Mouse (Mus musculus): ENCODE data around the gene Slc29a1. TPM values are rescaled to one million over a fixed set of nuclear protein-coding genes. Genes with fewer than 3 reads are reported as not detected.

Gene Slc29a1
- polyA plus RNA-seq, 1 experiment, result 43.6 TPM

DNA sequence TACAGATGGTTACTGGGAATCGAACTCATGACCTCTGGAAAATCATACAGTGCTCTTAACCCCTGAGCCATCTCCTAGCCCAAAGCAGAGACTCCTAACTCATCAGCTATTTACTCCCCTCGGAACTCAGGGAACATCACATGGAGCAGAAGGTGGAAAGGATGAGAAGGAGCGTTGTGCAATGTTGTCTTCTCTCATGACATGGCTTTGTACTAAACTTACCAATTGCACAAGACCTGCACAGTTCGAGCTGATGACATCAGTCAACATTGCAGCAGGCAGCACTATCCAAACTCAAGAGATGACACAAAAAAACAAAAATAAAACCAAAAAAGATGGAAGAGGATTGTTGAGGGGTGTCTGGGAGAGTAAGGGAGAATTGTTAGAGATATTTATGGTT, 9.0 kb upstream of the Slc29a1 start:
- no peak for DNase-seq (ENCODE audit: low read depth)
- TF ChIP-seq POLR2A (IDR thresholded peaks at IDR 0.05; ENCODE audit: borderline replicate concordance, extremely low read depth, insufficient read depth, insufficient read length, poor library complexity, severe bottlenecking) (no peak), CTCF (IDR thresholded peaks at IDR 0.05; ENCODE audit: borderline replicate concordance, extremely low read depth, insufficient read depth, insufficient read length) (no peak)

DNA sequence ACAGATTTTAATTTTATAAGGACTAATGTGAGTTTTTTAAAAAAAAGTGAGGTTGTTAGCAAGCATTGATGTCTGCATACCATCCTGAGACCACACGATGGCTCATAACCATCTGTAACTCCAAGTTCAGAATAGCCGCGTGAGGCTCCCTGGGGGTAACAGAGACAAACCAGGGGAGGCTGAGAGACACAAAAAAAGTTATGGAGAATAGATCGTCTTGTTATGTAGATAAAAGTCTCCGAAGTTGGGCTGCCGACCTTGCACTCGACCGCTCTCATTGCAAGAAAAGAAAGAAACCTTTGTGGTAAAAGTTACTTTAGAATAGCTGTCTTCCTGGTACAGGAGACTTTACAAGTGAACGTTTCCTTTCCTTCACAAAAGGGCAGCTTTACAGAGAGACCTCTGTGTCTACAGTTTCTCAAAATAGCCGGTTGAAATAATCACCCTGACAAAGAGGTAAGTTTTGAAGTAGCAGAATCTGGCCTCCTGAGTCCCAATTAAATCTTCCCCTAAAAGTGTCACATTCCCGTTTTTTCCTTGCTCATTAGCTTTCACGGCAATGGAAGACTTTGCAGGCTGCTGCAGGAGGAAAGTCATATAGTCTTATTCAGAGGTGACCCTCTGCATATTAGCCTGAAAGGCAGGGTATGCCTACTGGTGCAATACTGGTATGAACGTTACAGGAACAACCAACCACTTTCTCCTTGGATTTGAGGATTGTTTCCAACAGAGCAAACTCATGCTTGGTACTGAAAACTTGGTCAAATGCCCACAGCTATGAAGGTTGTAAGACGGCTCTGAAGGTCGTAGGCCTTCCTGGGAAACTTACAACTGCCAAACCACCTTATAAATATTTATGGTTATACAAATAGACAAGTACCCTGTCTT, 7.8 kb upstream of the Slc29a1 start:
- no peak for TF ChIP-seq POLR2A (IDR thresholded peaks at IDR 0.05; ENCODE audit: borderline replicate concordance, extremely low read depth, insufficient read depth, insufficient read length, poor library complexity, severe bottlenecking)
- TF ChIP-seq CTCF (IDR thresholded peaks at IDR 0.05; ENCODE audit: borderline replicate concordance, extremely low read depth, insufficient read depth, insufficient read length), result no peak
- DNase-seq (ENCODE audit: low read depth), result no peak

DNA sequence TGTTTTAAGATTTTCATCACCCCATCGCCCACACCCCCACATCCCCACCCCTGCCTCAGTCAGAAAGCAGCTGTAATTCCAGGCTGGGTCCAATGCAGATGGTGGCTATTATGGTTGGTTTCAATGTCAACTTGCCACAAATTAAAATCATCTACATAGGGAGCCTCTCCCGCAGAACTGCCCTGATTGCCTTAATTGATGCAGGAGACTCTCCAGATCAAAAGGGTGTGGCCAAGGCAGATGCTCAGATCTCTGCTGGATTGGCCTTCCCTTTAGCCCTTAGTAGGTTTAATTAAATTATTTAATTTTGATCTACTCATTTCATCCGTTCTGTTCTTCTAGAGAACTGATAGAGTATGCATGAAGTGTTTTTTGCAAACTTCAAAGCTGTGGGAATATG, 3.6 kb upstream of the Slc29a1 start:
- TF ChIP-seq CTCF (IDR thresholded peaks at IDR 0.05; ENCODE audit: borderline replicate concordance, extremely low read depth, insufficient read depth, insufficient read length), result no peak
- TF ChIP-seq POLR2A (IDR thresholded peaks at IDR 0.05; ENCODE audit: borderline replicate concordance, extremely low read depth, insufficient read depth, insufficient read length, poor library complexity, severe bottlenecking), result no peak
- DNase-seq (ENCODE audit: low read depth), result no peak

DNA sequence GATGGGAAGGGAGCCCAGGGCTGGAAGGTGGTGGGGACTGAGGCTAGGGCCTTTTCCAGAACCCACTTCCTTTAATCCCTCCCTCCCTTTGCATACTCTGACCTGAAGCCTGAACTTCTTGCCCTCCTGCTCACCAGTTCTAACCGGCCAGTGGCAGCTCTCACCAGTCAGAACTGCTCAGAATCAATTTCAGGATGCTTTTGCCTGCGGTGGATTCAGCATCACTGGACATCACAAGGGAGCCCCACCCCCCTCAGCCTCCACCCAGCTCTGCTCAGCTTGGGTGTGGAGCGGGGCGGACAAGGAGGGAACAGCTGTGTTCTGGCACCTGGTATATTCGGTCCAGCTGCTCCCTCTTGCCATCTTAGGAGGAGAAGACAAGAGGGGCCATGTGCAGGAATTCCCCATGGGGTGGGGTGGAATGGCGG, 2.5 kb upstream of the Slc29a1 start, which contains the start of gene Mymx:
Gene Mymx, minus strand, starts transcription at position 226 of the 428 bp plus-strand sequence.
- TF ChIP-seq POLR2A (IDR thresholded peaks at IDR 0.05; ENCODE audit: borderline replicate concordance, extremely low read depth, insufficient read depth, insufficient read length, poor library complexity, severe bottlenecking), result no peak
- no peak for TF ChIP-seq CTCF (IDR thresholded peaks at IDR 0.05; ENCODE audit: borderline replicate concordance, extremely low read depth, insufficient read depth, insufficient read length)
- DNase-seq (ENCODE audit: low read depth), result no peak

DNA sequence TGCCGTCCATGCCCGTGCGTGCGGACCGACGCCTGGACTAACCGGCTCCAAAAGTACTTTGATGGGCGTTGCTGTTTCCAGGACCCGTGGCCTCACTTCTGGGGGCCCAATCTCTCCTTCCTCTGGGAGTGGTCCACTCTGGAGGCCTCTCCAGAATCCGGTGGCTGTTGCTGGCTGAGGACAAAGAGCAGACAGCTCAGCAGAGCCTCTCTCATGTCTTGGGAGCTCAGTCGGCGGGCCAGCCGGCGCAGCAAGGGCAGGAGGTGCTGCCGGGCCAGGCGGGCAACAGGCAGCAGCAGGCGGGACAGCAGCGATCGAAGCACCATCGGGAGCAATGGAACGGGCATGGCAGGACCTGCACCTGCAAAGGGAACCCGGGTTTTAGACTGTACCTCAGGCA, 1.9 kb upstream of the Slc29a1 start:
- no peak for DNase-seq (ENCODE audit: low read depth)
- TF ChIP-seq POLR2A (IDR thresholded peaks at IDR 0.05; ENCODE audit: borderline replicate concordance, extremely low read depth, insufficient read depth, insufficient read length, poor library complexity, severe bottlenecking) (no peak), CTCF (IDR thresholded peaks at IDR 0.05; ENCODE audit: borderline replicate concordance, extremely low read depth, insufficient read depth, insufficient read length) (no peak)

DNA sequence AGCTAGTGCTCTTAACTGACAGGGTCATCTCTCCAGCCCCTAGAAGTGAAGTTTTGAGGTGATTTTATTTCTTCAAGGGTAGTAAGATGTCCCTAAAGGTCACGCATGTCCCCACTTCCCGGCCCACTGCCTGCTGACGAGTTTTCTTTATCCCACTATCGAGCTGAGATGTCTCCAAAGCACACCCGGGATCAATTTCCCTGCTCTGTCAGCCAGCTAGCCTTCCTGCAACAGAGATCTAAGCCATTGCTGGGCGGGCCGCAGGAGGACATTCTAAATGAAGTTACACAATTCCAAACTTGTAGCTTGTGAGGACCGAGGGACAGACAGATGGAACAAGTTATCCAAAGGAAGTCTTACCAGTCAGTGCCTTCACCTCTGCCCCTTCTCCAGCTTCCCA, 861 bp upstream of the Slc29a1 start:
- DNase-seq (ENCODE audit: low read depth), result no peak
- TF ChIP-seq POLR2A (IDR thresholded peaks at IDR 0.05; ENCODE audit: borderline replicate concordance, extremely low read depth, insufficient read depth, insufficient read length, poor library complexity, severe bottlenecking) (no peak), CTCF (IDR thresholded peaks at IDR 0.05; ENCODE audit: borderline replicate concordance, extremely low read depth, insufficient read depth, insufficient read length) (no peak)

DNA sequence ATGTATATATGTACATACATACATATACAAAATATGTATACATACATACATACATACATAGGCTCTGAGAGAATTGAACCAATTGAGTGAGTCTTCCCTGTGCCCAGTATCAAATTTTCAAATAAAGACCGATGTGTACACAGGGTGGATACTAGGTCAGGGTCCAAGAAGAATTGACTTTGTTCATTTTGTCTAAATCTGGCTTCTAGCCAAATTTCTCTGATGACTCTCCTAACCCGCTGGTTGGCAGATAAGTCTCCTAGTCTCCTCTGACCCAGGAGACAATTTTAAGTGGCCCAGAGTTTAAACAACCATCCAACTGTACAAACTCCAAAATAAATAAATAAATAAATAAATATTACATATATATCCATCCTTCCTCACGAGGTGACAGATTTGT, 515 bp downstream of the Slc29a1 start:
- DNase-seq (ENCODE audit: low read depth), result no peak
- TF ChIP-seq CTCF (IDR thresholded peaks at IDR 0.05; ENCODE audit: borderline replicate concordance, extremely low read depth, insufficient read depth, insufficient read length) (no peak), POLR2A (IDR thresholded peaks at IDR 0.05; ENCODE audit: borderline replicate concordance, extremely low read depth, insufficient read depth, insufficient read length, poor library complexity, severe bottlenecking) (no peak)

DNA sequence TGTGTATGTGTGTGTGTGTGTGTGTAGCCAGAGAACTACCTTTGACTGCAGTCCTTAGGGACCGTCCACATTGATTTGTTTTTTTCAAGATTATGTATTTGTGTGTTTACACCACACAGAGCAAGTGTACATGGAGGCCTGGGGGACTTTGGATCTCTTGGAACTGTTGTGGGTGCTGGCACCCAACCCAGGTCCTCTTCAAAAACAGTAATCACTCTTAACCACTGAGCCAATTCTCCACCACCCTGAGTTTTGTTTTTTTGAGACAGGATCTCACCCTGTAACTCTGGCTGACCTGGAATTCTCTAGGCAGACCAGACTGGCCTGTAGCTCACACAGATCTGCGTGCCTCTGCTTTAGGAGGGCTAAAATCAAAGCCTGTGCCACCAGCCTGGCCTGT, 1.0 kb downstream of the Slc29a1 start:
- no peak for DNase-seq (ENCODE audit: low read depth)
- TF ChIP-seq CTCF (IDR thresholded peaks at IDR 0.05; ENCODE audit: borderline replicate concordance, extremely low read depth, insufficient read depth, insufficient read length) (no peak), POLR2A (IDR thresholded peaks at IDR 0.05; ENCODE audit: borderline replicate concordance, extremely low read depth, insufficient read depth, insufficient read length, poor library complexity, severe bottlenecking) (no peak)

DNA sequence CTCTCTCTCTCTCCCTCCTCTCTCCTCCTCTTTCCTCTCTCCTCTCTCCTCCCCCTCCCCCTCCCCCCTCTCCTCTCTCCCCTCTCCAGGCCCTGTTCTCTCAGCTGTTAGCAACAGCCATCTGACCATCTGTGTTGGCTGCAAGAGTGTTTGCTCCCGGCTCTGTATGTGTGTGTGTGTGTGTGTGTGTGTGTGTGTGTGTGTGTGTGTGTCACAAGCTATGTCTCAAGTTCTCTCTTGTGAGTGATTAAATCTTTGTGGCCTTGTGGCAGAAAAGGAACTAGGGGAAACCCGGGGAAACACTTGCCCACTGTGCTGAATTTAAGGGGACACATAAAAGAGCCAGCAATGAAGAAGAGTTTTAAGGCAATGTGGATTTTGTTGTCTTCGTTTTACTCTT, 1.6 kb downstream of the Slc29a1 start:
- peak; percentile 89 for DNase-seq (ENCODE audit: low read depth)
- TF ChIP-seq CTCF (IDR thresholded peaks at IDR 0.05; ENCODE audit: borderline replicate concordance, extremely low read depth, insufficient read depth, insufficient read length), result no peak
- TF ChIP-seq POLR2A (IDR thresholded peaks at IDR 0.05; ENCODE audit: borderline replicate concordance, extremely low read depth, insufficient read depth, insufficient read length, poor library complexity, severe bottlenecking), result no peak

DNA sequence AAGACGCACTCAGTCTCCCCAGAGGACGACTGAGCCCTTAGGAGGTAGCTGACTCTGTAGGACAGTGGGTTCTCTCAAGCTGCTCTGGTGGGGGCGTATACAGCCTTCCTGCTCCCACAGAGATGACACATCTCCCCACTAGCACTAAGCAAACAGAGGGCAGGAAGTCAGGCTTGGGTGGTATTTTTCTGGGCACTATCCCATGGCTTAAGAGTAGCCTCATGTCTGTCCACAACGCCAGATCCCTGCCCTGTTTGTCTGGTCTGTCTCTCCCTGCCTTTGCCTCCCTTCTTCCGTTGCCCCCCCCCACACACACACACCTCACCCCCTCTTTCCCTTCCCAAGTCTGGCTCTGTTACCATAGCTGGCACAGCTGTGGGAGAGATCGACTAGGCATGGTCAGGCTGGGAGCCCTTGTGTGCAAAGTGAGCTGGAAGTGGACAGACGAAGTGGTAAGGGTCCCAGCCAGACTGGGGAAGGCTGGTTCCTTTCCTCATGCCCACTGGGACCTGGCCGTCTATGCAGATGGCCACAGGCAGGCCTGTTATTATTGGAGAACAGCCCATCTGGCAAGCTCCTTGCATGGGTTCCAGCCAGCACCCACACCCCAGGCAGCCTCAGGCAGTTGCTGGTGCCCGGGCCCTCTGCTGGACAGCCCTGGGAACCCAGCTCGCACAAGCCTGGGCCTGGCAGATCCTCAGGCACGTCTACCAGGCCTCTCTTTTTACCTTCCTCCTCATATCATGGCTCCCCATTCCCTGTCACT, 2.6 kb downstream of the Slc29a1 start:
- DNase-seq (ENCODE audit: low read depth), result peak; percentile 79
- TF ChIP-seq POLR2A (IDR thresholded peaks at IDR 0.05; ENCODE audit: borderline replicate concordance, extremely low read depth, insufficient read depth, insufficient read length, poor library complexity, severe bottlenecking), result no peak
- peak; percentile 62 for TF ChIP-seq CTCF (IDR thresholded peaks at IDR 0.05; ENCODE audit: borderline replicate concordance, extremely low read depth, insufficient read depth, insufficient read length)

DNA sequence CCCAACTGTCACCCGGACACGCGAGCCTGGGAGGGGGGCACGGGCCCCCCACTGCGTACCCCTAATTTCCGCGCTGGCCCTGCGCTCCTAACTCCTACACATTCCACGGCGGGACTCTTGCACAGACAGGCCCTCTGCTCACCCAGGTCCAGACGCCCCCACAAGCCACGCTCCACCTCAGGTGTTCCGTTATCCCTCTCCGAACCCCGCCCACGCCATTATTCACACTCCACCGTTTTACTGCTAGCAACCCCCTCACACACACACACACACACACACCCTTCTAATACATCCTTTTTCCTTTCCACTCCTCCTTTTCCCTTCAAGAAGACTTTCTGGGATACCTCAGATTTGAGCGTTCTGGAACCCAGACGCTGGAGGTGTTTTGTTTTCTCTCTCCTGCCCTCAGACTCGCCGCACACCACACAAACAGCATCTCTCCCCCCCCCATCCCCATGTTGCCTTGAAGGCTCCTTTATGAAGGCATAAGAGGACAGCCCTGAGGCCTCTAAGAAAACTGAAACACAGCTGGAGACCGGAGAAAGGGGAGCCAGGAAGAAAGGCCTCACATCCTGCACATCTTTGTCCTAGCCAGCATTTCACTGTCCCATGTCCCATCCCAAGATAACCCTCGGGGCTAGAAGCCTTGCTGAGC, 3.5 kb downstream of the Slc29a1 start:
- TF ChIP-seq CTCF (IDR thresholded peaks at IDR 0.05; ENCODE audit: borderline replicate concordance, extremely low read depth, insufficient read depth, insufficient read length) (no peak), POLR2A (IDR thresholded peaks at IDR 0.05; ENCODE audit: borderline replicate concordance, extremely low read depth, insufficient read depth, insufficient read length, poor library complexity, severe bottlenecking) (no peak)
- no peak for DNase-seq (ENCODE audit: low read depth)
